Mouse (Mus musculus): ENCODE results near the gene Pak6.

Pak6 gene

DNA sequence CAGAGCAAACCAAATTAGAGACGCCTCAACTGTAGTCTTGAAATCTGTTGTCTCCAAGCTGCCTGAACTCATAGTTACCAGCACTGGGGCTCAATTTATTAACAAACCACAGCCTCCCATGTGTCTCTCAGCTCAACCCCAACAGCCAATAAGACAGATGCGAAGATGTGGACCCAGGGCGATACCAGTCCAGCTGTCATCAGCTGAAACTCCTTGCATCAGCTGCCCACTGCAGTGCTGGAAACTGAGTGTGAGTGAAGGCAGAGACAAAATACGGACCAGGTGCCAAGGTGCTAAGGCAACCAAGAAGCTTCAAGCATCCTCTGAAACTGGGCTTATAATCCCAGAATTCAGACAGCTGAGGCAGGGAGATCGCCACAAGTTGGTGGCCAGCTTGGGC is 68.9 kb downstream of the Pak6 start:
- no peak for DNase-seq

DNA sequence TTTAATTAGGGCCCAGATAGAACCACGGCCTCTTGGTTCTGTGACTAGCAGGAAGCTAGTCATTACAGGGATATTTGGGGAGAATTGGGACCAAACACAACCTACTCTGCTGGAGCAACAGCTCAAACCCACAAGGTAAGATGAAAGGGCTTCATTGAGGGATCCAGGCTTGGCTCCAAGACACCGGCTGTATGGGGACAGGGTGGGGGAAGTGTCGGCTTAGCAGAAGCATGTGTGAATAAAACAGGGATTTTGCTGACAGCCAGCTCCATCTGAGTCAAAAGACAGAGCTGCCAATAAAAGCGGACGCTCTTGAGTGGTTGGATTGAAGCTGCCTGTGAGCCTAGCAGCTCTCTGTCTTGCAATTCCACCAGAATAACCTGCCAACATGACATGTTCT is 70.2 kb downstream of the Pak6 start:
- peak; percentile 56 for DNase-seq

DNA sequence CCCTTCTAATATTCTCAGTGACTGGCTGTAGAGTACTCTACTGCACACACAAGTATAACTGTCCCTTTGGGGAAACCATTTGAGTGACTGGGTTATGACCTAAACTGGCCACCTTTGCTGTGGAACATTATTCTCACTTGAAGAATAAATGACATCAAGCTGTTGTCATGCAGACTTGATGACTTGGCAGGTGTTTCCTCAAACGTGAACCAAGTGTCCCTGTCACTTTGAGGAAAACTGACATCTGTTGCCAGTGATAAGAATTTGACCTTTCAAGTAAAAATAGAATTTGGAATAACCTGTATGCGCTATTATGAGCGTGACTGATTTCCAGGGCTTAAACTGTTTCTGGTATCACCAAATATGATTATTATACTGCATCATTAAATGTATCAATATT is 77.2 kb downstream of the Pak6 start:
- no peak for DNase-seq

DNA sequence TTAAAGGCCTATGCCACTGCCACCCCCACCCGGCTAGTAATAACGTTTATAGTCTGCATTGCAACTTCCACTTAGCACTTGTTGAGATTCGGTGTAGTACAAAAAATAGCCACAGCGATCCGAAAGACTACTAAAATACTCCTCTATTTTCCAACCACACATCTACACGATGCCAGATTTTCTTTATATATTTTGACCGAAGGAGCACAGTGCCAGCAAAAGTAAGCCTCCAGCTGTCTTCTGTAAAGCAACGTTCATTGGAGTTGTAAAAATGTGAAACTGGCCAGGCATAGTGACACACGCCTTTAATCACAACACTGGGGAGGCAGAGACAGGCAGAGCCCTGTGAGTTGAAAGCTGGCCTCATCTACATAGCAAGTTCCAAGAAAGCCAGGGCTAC is 78.1 kb downstream of the Pak6 start:
- no peak for DNase-seq

DNA sequence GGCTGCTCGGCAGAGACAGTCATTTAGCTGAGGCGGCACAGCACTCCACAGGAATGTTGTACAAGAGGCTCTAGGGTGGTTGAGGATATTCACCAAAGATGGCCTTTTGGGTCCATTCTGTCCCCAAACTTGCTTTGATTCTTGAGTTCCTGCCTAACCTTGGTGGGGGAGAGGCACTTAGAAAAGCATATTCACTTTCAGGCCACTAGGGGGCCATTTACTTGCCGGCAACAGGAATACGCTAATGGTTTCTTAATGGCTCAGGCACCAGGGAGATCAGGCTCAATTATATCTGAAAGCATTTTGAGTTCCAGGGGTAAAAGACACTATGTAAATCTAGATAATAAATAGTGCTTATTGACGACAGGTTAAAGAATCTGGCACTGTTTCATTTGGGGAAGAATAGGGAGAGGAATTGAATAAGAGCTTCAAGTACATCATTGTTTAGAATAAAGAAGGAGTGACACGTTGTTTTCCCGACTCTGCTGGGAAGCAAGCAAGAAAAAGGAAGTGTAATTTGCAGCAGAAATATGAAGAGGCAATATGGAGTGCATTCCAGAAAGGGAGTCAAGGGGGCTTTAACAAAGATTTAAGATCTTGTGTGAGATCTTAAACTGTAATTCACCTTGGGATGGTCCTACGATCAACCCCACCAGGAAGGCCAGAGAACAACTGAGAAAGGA is 80.3 kb downstream of the Pak6 start:
- no peak for DNase-seq

DNA sequence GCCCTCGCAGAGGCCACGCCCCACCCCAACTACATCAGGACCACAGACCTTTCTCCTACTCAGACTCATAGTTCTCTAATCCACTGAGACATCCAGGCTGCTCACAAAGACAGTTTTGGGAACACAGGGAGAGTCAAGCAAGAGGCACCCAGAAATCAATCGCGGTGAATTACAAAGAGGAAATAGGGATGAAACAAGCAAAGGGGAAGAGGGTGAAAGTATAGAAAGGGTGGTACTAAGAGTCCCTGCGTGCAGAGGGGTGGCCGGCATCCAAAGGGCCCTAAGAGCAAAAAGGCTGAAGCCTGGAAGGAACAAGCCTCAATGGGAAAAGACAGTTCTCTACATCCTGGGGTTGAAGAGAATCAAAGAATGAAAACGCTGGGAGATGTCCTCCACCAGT is 81.5 kb downstream of the Pak6 start:
- no peak for DNase-seq

DNA sequence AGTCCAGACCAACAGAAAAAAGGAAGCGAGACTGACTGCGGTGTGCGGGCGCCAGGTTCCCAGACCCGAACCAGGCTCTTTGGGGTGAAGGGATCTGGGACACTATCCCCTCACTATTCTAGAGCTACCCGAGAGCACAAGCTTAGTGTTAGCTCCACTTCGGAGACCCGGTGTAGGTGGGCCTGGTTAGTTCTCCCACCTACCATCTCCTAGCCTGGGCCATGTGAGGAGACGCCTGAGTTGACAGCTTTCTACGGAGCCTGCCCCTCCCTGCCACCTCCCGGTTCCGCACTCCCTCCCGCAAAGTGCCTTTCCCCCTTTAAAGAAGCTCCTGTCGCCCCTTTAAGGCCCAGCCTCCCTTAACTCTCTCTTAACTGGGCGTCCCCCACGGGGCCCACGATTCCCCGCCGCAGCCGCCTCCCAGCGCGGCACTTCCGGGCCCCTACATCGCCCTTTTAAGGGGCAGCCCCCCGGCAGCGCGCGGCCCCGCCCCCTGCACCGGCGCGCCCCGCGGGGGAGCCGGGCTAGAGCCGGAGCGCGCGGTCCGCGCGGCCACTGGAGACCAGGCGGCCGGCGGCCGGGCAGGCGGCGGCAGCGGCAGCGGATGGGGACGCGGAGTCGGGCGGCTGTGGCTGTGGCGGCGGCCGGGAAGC is 82.3 kb downstream of the Pak6 start, which contains the start of gene Inafm2:
Gene Inafm2 (plus strand): TSS at position 527 of the 653 bp plus-strand sequence.
- DNase-seq: peak; percentile 93

DNA sequence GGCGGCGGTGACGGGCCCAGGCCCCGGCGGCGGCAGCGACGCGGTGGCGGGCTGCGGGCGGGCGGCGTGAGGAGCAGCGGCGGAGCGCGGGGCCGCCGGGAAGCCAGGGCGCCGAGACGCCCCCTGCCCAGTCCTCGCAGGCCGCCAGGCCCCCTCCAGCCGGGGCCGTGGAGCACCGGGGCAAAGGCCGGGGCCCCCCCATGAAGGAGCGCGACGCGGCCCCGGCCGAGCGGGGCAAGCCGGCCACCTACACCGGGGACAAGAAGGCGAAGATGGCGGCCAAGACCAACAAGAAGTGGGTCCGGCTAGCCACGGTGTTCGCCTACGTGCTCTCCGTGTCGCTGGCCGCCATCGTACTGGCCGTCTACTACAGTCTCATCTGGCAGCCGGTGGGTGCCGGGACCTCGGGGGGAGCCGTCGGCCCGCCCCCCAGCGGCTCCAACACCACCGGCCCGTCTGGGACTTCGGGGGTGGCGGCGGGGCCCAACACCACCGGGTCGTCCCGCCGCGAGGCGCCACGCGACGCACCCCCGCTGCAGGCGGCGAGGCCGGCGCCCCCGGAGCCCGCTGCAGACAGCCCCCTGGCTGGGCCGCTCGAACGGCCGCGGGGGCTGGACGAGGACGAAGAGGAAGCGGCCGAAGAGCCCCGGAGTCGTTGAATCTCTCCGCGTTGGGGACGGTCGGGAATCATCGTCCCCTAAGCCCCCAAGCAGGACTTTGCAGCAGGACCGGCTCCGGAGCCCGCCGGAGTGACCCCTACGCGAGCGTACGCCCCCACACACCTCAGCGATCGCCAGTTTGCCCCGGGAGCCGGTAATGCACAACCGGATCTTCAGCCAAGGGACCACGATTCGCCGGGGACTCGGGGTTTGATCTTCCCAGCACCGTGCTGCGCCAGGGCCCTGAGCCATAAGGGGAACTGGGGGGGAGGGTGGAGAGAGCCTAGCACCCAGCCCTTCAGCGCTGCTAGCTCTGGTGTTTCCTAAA is 83.1 kb downstream of the Pak6 start:
- DNase-seq: no peak

DNA sequence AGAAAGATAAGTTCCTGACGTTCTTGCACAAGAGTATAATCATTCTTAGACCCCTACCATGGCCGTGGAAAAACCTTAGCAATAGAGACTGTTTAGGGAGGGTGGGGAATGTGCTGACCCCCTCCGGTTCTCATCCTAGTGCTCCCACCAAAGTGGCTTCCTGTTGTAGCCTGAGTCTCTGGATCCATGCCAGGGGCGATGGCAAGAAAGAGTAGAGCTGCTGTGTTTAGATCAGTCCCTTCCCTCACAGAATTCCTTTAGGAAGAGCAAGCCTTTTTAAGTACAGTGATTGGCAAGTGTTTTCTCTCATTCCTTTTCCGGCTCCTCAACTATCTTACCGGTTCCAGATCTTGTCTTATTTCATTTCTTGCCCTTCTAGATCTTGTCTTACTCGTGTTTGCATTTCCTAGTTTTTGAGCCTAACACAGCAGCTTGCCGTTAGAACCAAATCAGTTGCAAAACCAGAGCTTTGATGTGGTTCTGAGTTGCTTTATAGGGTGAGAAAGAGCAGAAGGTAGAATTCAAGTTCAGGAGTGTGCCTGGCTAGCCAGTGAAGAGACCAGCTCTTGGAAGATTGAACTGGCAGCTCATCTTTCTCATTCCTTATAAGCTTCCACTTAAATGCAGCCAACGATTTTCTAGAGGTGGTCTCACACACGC is 84.3 kb downstream of the Pak6 start:
- no peak for DNase-seq

Data from right cerebral cortex, adult 18-20 months (tissue).